Mouse (Mus musculus) embryonic stem cell, embryonic (primary cell): ENCODE results near the gene Ctnna3.
"Not testable (repeated sequence)": the region's sequence is repeated elsewhere in the genome, so short reads cannot be mapped to it uniquely, and the experiment has no call there.

Source experiments
- CTCF ChIA-PET, 4 experiments: fragments of 300-600 bp in 2 of 4; fragments of 350-600 bp in 2 of 4; sonication (Branson Sonifier 250); formaldehyde crosslinking; loops; one replicate each; lab custom pipeline; 2022; ENCODE audit warnings: inconsistent platforms in 2 of 4; lab: Charles Lee
- POLR2A ChIA-PET, 4 experiments: fragments of 300-600 bp in 2 of 4; fragments of 350-600 bp in 2 of 4; sonication (Branson Sonifier 250); formaldehyde crosslinking; loops; one replicate each; lab custom pipeline; 2022; ENCODE audit warnings: antibody characterized with exemption in 4 of 4, inconsistent platforms in 1 of 4; lab: Charles Lee

Gene Ctnna3

GRCm38 (mm10) chr10:64342702-64343379 lies 912.9 kb downstream of the Ctnna3 start:
- POLR2A ChIA-PET = no interaction called here
- CTCF ChIA-PET = no interaction called here

GRCm38 (mm10) chr10:64373288-64373687 lies 943.4 kb downstream of the Ctnna3 start:
- ChIA-PET POLR2A (no interaction called here), CTCF (no interaction called here)

GRCm38 (mm10) chr10:64377751-64378150 lies 947.9 kb downstream of the Ctnna3 start:
- ChIA-PET POLR2A (no interaction called here), CTCF (no interaction called here)

- POLR2A ChIA-PET = no interaction called here
- CTCF ChIA-PET = interaction anchor here in 1 of 4 experiments (0.6 kb wide), 1 partner anchor 332 kb away, joined by 4 read pairs; no protein-coding TSS in a partner anchor
Observed at GRCm38 (mm10) chr10:64396579-64396978, 966.7 kb downstream of the Ctnna3 start.

GRCm38 (mm10) chr10:64418396-64418795 lies 988.5 kb downstream of the Ctnna3 start:
- CTCF ChIA-PET = not testable (repeated sequence)
- POLR2A ChIA-PET = interaction anchor here in 1 of 4 experiments (0.7 kb wide), 1 partner anchor 38 kb away, joined by 4 read pairs; no protein-coding TSS in a partner anchor

- POLR2A ChIA-PET = no interaction called here
- CTCF ChIA-PET = no interaction called here
Observed at GRCm38 (mm10) chr10:64438736-64439135, 1008.8 kb downstream of the Ctnna3 start.

GRCm38 (mm10) chr10:64448624-64449023 lies 1018.7 kb downstream of the Ctnna3 start:
- POLR2A ChIA-PET = no interaction called here
- CTCF ChIA-PET = no interaction called here

GRCm38 (mm10) chr10:64483281-64483680 lies 1053.4 kb downstream of the Ctnna3 start:
- ChIA-PET CTCF (no interaction called here), POLR2A (no interaction called here)

GRCm38 (mm10) chr10:64489471-64489870 lies 1059.6 kb downstream of the Ctnna3 start:
- POLR2A ChIA-PET = no interaction called here
- CTCF ChIA-PET = no interaction called here

GRCm38 (mm10) chr10:64543647-64544046 lies 1113.7 kb downstream of the Ctnna3 start:
- ChIA-PET POLR2A (interaction anchor here in 1 of 4 experiments (0.7 kb wide), 1 partner anchor 251 kb away, joined by 4 read pairs; no protein-coding TSS in a partner anchor), CTCF (no interaction called here)

GRCm38 (mm10) chr10:64544389-64544788 lies 1114.5 kb downstream of the Ctnna3 start:
- ChIA-PET CTCF (interaction anchor here in 1 of 4 experiments (0.5 kb wide), 1 partner anchor 1811 kb away, joined by 4 read pairs; no protein-coding TSS in a partner anchor), POLR2A (interaction anchor here in 1 of 4 experiments (0.7 kb wide), 1 partner anchor 251 kb away, joined by 4 read pairs; no protein-coding TSS in a partner anchor)

- CTCF ChIA-PET = no interaction called here
Observed at GRCm38 (mm10) chr10:64571311-64571710, 1141.4 kb downstream of the Ctnna3 start.

GRCm38 (mm10) chr10:64588116-64588515 lies 1158.2 kb downstream of the Ctnna3 start:
- CTCF ChIA-PET = no interaction called here
- POLR2A ChIA-PET = no interaction called here

More at GRCm38 (mm10) chr10:64571311-64571710, 1141.4 kb downstream of the Ctnna3 start:
- POLR2A ChIA-PET = no interaction called here

- ChIA-PET CTCF (no interaction called here), POLR2A (no interaction called here)
Observed at GRCm38 (mm10) chr10:64636760-64637159, 1206.9 kb downstream of the Ctnna3 start.

- POLR2A ChIA-PET = no interaction called here
Observed at GRCm38 (mm10) chr10:64639061-64639460, 1209.2 kb downstream of the Ctnna3 start.

GRCm38 (mm10) chr10:64641093-64641492 lies 1211.2 kb downstream of the Ctnna3 start:
- ChIA-PET POLR2A (no interaction called here), CTCF (no interaction called here)

More at GRCm38 (mm10) chr10:64639061-64639460, 1209.2 kb downstream of the Ctnna3 start:
- CTCF ChIA-PET = interaction anchor here in 1 of 4 experiments (0.5 kb wide), 1 partner anchor 9 kb away, joined by 3 read pairs; no protein-coding TSS in a partner anchor

GRCm38 (mm10) chr10:64641576-64641975 lies 1211.7 kb downstream of the Ctnna3 start:
- ChIA-PET POLR2A (no interaction called here), CTCF (no interaction called here)

GRCm38 (mm10) chr10:64643976-64644375 lies 1214.1 kb downstream of the Ctnna3 start:
- ChIA-PET POLR2A (no interaction called here), CTCF (no interaction called here)

- CTCF ChIA-PET = interaction anchor here in 1 of 4 experiments (0.7 kb wide), 1 partner anchor 1104 kb away, joined by 3 read pairs; no protein-coding TSS in a partner anchor
- POLR2A ChIA-PET = no interaction called here
Observed at GRCm38 (mm10) chr10:64661190-64661589, 1231.3 kb downstream of the Ctnna3 start.

GRCm38 (mm10) chr10:64671469-64671868 lies 1241.6 kb downstream of the Ctnna3 start:
- POLR2A ChIA-PET = no interaction called here
- CTCF ChIA-PET = no interaction called here

- POLR2A ChIA-PET = no interaction called here
- CTCF ChIA-PET = no interaction called here
Observed at GRCm38 (mm10) chr10:64675796-64676195, 1245.9 kb downstream of the Ctnna3 start.
